Mouse (Mus musculus) NIH3T3 (cell line): ENCODE measurements around the gene Doc2g.

Experiments used
- DNase-seq: peaks from one replicate; pipeline ENCODE4 v3.0.0-alpha.2; 2012; ENCODE audit warnings: low read depth

Doc2g gene

DNA sequence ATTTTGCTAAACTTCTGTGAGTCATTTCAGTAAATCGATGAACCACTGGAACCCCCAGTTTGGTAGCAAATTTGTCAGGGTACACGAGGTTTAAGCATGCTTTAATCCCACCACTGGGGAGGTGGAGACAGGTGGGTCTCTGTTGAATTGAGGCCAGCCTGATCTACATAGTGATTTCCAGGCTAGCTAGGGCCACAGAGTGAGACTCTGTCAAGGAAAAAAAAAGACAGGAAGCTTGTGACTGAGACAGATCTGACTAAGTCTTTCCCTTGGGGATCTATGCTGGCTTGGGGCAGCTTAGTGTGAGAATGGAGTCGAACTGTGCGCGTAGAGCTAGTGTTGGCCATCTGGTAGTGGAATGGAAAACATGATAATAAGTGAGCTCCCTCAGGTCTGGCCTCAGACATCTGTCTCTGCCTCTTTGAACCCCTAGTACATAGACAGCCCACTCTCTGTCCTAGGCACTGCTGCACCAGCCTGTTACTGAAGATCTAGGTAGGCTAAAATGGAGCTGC lies 49.5 kb downstream of the Doc2g start:
- DNase-seq: no peak

DNA sequence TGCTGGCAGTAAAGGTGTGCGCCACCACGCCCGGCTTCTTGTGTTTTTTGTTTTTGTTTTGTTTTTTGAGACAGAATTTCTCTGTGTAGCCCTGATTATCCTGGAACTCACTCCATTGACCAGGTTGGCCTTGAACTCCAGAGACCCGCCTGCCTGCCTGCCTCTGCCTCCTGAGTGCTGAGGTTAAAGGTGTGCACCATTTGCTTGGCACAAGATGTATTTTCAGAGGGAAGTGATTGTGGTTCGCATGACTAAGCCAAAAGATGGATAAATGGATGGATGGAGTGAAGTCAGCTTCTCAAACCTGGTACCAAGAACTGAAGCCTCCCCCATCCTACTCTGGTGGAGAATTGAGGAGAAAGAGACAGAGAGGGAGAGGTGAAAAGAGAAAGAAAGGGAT lies 51.5 kb downstream of the Doc2g start:
- DNase-seq: no peak

DNA sequence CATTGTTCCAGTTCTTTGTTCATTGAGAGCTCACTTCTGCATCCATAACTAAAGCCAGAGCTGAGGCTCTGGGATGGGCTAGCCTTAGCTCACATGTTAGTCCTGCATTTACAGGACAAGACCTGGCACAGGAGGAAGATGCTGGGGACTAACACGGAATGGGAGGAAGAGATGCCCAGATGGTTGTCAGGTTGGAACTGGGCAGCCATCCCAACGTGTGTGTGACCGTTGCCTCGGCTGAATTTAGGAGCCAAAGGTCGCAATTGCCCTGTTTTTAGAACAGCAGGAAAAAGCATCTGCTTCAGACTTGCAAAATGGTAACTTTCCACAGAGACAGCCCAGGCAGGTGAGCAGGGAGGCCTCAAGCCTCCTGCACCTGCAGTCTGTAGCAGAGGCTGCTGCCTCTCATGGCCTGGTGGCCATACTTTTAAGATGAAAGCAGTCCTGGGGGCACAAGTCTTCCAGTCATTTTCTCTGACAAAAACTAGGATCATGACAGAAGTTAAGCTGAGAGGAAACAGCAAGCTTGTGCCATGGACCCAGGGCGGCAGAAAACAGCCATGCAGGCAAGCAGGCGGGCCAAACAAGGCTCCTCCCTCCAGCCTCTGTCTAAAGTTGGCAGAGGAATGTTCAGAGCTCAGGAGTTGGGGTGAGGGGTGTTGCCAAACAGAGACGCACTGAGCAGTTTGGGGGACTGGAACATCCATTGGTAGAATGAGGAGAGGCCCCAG lies 52.3 kb downstream of the Doc2g start:
- no peak for DNase-seq

DNA sequence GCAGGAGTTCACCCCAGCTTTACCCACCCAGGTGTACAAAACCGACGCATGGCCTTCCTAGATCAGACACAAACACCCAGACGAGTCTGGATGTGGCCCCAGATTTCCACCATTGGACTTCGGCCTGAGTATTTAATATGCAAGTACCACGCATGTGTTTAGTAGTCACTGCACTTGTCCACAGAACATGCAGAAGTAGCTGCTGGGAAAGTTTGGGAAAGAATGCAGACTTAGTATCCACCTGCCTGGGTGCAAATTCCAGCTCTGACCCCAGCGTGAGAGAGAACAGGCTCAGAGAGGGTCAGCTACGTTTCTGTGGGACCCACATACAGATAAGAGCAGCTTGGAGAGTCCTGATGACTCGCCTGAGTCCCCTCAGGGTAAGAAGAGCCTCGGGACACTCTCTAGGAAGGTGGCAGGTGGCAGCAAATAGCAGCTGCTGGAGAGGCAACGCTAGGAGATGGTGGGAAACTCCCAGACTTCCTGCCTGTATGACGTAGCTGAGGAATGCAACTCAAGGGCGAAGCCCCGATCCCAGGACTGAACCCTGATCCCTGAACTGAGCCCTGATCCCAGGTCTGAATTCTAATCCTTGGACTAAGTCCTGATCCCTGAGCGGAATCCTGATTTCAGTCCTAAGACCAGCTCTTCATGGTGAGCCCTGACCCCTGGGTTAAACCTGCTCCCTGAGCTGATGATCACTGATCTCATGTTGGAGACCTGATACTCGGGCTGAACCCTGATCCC lies 53.0 kb downstream of the Doc2g start:
- DNase-seq: no peak
